Mouse (Mus musculus): ENCODE data around the gene Capza1. TPM values are rescaled to one million over a fixed set of nuclear protein-coding genes. Genes with fewer than 3 reads are reported as not detected.

Gene Capza1
- polyA plus RNA-seq, 1 experiment from 2014 or later: 154 TPM

- H3K27ac ChIP-seq (ENCODE audit: low read depth, low read length): peak within 1 kb of the TSS; percentile 48
- 0 out of 2 replicates have a peak, but pooled peaks cover 5% of the 10 kb centered on the region for H3K4me1 ChIP-seq (ENCODE audit: control insufficient read depth, insufficient read depth, low read length)
- WGBS: 31% methylated on average over 3 of the region's 3 CpGs
- peak within 1 kb of the TSS; percentile 94 for H3K4me2 ChIP-seq (ENCODE audit: low read depth, low read length)
- H3K36me3 ChIP-seq (ENCODE audit: control insufficient read depth, insufficient read depth, low read length): no peaks in the 10 kb centered on the region
- peak within 1 kb of the TSS; percentile 48 for H3K4me3 ChIP-seq (ENCODE audit: low read depth, low read length)
- no peak for ATAC-seq (ENCODE audit: low read depth)
- H3K9ac ChIP-seq (replicated peaks; ENCODE audit: low read depth, low read length): peak within 1 kb of the TSS; percentile 52
- peaks cover 11% of the 10 kb centered on the region for H3K27me3 ChIP-seq (ENCODE audit: control insufficient read depth, insufficient read depth, low read length)
- H3K9me3 ChIP-seq (ENCODE audit: control insufficient read depth, low read length): no peaks in the 10 kb centered on the region
Observed at GRCm38 (mm10) chr3:104788075-104788474, 76.2 kb downstream of the Capza1 start, which contains the start of gene Rhoc. TSS of gene Rhoc (plus strand) at chr3:104788375.

GRCm38 (mm10) chr3:104785284-104785683 lies 79.0 kb downstream of the Capza1 start:
- H3K27me3 ChIP-seq (ENCODE audit: control insufficient read depth, insufficient read depth, low read length): peaks cover 32% of the 10 kb centered on the region
- H3K4me3 ChIP-seq (ENCODE audit: low read depth, low read length): no peak overlapping the region
- H3K36me3 ChIP-seq (ENCODE audit: control insufficient read depth, insufficient read depth, low read length): no peaks in the 10 kb centered on the region
- no peak overlapping the region for H3K27ac ChIP-seq (ENCODE audit: low read depth, low read length)
- H3K4me2 ChIP-seq (ENCODE audit: low read depth, low read length): no peak overlapping the region
- ATAC-seq (ENCODE audit: low read depth): no peak
- no peak overlapping the region for H3K9ac ChIP-seq (replicated peaks; ENCODE audit: low read depth, low read length)
- WGBS: 89% methylated on average over 6 of the region's 6 CpGs
- H3K4me1 ChIP-seq (ENCODE audit: control insufficient read depth, insufficient read depth, low read length): peaks cover 19% of the 10 kb centered on the region; the same call in 1 of the 2 replicates
- H3K9me3 ChIP-seq (ENCODE audit: control insufficient read depth, low read length): no peaks in the 10 kb centered on the region

- H3K9me3 ChIP-seq (ENCODE audit: control insufficient read depth, low read length): no peaks in the 10 kb centered on the region
- no peak for ATAC-seq (ENCODE audit: low read depth)
- peaks cover 19% of the 10 kb centered on the region; the same call in 1 of the 2 replicates for H3K4me1 ChIP-seq (ENCODE audit: control insufficient read depth, insufficient read depth, low read length)
- H3K9ac ChIP-seq (replicated peaks; ENCODE audit: low read depth, low read length): no peak overlapping the region
- H3K36me3 ChIP-seq (ENCODE audit: control insufficient read depth, insufficient read depth, low read length): no peaks in the 10 kb centered on the region
- whole genome bisulfite sequencing: 35% methylated on average over 14 of the region's 14 CpGs
- no peak overlapping the region for H3K4me3 ChIP-seq (ENCODE audit: low read depth, low read length)
- no peak overlapping the region for H3K27ac ChIP-seq (ENCODE audit: low read depth, low read length)
- H3K4me2 ChIP-seq (ENCODE audit: low read depth, low read length): no peak overlapping the region
- peaks cover 40% of the 10 kb centered on the region for H3K27me3 ChIP-seq (ENCODE audit: control insufficient read depth, insufficient read depth, low read length)
Observed at GRCm38 (mm10) chr3:104783971-104784500, 80.3 kb downstream of the Capza1 start.

- Histone ChIP-seq H3K9ac (replicated peaks; ENCODE audit: low read depth, low read length) (no peak overlapping the region), H3K4me2 (ENCODE audit: low read depth, low read length) (peak overlapping the region; percentile 74; the same call in 1 of the 2 replicates), H3K4me3 (ENCODE audit: low read depth, low read length) (no peak overlapping the region), H3K27ac (ENCODE audit: low read depth, low read length) (no peak overlapping the region), H3K27me3 (ENCODE audit: control insufficient read depth, insufficient read depth, low read length) (peaks cover 42% of the 10 kb centered on the region), H3K4me1 (ENCODE audit: control insufficient read depth, insufficient read depth, low read length) (peaks cover 14% of the 10 kb centered on the region; the same call in 1 of the 2 replicates), H3K36me3 (ENCODE audit: control insufficient read depth, insufficient read depth, low read length) (no peaks in the 10 kb centered on the region), H3K9me3 (ENCODE audit: control insufficient read depth, low read length) (no peaks in the 10 kb centered on the region)
- ATAC-seq (ENCODE audit: low read depth): no peak
- 13% methylated on average over 12 of the region's 12 CpGs for WGBS
Observed at GRCm38 (mm10) chr3:104782061-104782681, 82.1 kb downstream of the Capza1 start.

GRCm38 (mm10) chr3:104781471-104781903 lies 82.8 kb downstream of the Capza1 start, which contains the start of gene Fam19a3:
TSS of gene Fam19a3 (minus strand) at chr3:104781840.
- peaks cover 14% of the 10 kb centered on the region; the same call in 1 of the 2 replicates for H3K4me1 ChIP-seq (ENCODE audit: control insufficient read depth, insufficient read depth, low read length)
- H3K4me3 ChIP-seq (ENCODE audit: low read depth, low read length): peak within 1 kb of the TSS; percentile 36
- WGBS: under 1% methylated on average over 26 of the region's 26 CpGs
- no peaks in the 10 kb centered on the region for H3K36me3 ChIP-seq (ENCODE audit: control insufficient read depth, insufficient read depth, low read length)
- H3K9ac ChIP-seq (replicated peaks; ENCODE audit: low read depth, low read length): peak within 1 kb of the TSS; percentile 32
- H3K27me3 ChIP-seq (ENCODE audit: control insufficient read depth, insufficient read depth, low read length): peaks cover 49% of the 10 kb centered on the region
- no peak within 1 kb of the TSS for H3K27ac ChIP-seq (ENCODE audit: low read depth, low read length)
- H3K9me3 ChIP-seq (ENCODE audit: control insufficient read depth, low read length): no peaks in the 10 kb centered on the region
- H3K4me2 ChIP-seq (ENCODE audit: low read depth, low read length): peak within 1 kb of the TSS; percentile 74
- no peak for ATAC-seq (ENCODE audit: low read depth)

- Histone ChIP-seq H3K9me3 (ENCODE audit: control insufficient read depth, low read length) (no peaks in the 10 kb centered on the region), H3K4me1 (ENCODE audit: control insufficient read depth, insufficient read depth, low read length) (peaks cover 14% of the 10 kb centered on the region; the same call in 1 of the 2 replicates), H3K27ac (ENCODE audit: low read depth, low read length) (no peak within 1 kb of the TSS), H3K4me3 (ENCODE audit: low read depth, low read length) (peak within 1 kb of the TSS; percentile 36), H3K9ac (replicated peaks; ENCODE audit: low read depth, low read length) (peak within 1 kb of the TSS; percentile 32), H3K4me2 (ENCODE audit: low read depth, low read length) (peak within 1 kb of the TSS; percentile 74), H3K27me3 (ENCODE audit: control insufficient read depth, insufficient read depth, low read length) (peaks cover 50% of the 10 kb centered on the region), H3K36me3 (ENCODE audit: control insufficient read depth, insufficient read depth, low read length) (no peaks in the 10 kb centered on the region)
- under 1% methylated on average over 50 of the region's 56 CpGs for whole genome bisulfite sequencing
- peak; percentile 48; the same call in 1 of the 2 replicates for ATAC-seq (ENCODE audit: low read depth)
Observed at GRCm38 (mm10) chr3:104780561-104781420, 83.5 kb downstream of the Capza1 start, which contains the start of gene Ppm1j. TSS of gene Ppm1j (plus strand) at chr3:104781056.

GRCm38 (mm10) chr3:104779949-104780348 lies 84.4 kb downstream of the Capza1 start:
- WGBS: 2% methylated on average over 7 of the region's 7 CpGs
- Histone ChIP-seq H3K27me3 (ENCODE audit: control insufficient read depth, insufficient read depth, low read length) (peaks cover 50% of the 10 kb centered on the region), H3K27ac (ENCODE audit: low read depth, low read length) (no peak overlapping the region), H3K4me2 (ENCODE audit: low read depth, low read length) (no peak overlapping the region), H3K9me3 (ENCODE audit: control insufficient read depth, low read length) (no peaks in the 10 kb centered on the region), H3K4me1 (ENCODE audit: control insufficient read depth, insufficient read depth, low read length) (peaks cover 14% of the 10 kb centered on the region; the same call in 1 of the 2 replicates), H3K36me3 (ENCODE audit: control insufficient read depth, insufficient read depth, low read length) (no peaks in the 10 kb centered on the region), H3K4me3 (ENCODE audit: low read depth, low read length) (no peak overlapping the region), H3K9ac (replicated peaks; ENCODE audit: low read depth, low read length) (no peak overlapping the region)
- ATAC-seq (ENCODE audit: low read depth): no peak

- peak overlapping the region; percentile 55 for H3K4me2 ChIP-seq (ENCODE audit: low read depth, low read length)
- H3K36me3 ChIP-seq (ENCODE audit: control insufficient read depth, insufficient read depth, low read length): no peaks in the 10 kb centered on the region
- H3K9ac ChIP-seq (replicated peaks; ENCODE audit: low read depth, low read length): peak overlapping the region; percentile 21; the same call in 1 of the 2 replicates
- H3K9me3 ChIP-seq (ENCODE audit: control insufficient read depth, low read length): no peaks in the 10 kb centered on the region
- peak; percentile 19; the same call in 1 of the 2 replicates for ATAC-seq (ENCODE audit: low read depth)
- WGBS: 1% methylated on average over 20 of the region's 20 CpGs
- H3K4me3 ChIP-seq (ENCODE audit: low read depth, low read length): peak overlapping the region; percentile 24; the same call in 1 of the 2 replicates
- H3K4me1 ChIP-seq (ENCODE audit: control insufficient read depth, insufficient read depth, low read length): peaks cover 14% of the 10 kb centered on the region; the same call in 1 of the 2 replicates
- no peak overlapping the region for H3K27ac ChIP-seq (ENCODE audit: low read depth, low read length)
- peaks cover 38% of the 10 kb centered on the region for H3K27me3 ChIP-seq (ENCODE audit: control insufficient read depth, insufficient read depth, low read length)
Observed at GRCm38 (mm10) chr3:104777342-104777741, 87.0 kb downstream of the Capza1 start.
